Mouse (Mus musculus) heart, embryonic 14.5 days (tissue): ENCODE measurements at regions not wholly inside any gene's neighbourhood (a gene's known extent, or its start where the extent isn't known, plus 50 kb on each side); places are given as distances from the start of the nearest gene placed in this dataset.

Experiments
- ATAC-seq: fragments of 200-750 bp; cut with Nextera tagmentation; 2 replicates; pipeline ENCODE4 v1.8.0; 2017; ENCODE audit warnings: low read depth, moderate TSS enrichment; ENCODE audit not compliant: insufficient number of reproducible peaks, insufficient read depth, low FRiP score
- H3K27ac ChIP-seq, 2 experiments: fragments of 200-500 bp in 1 of 2; fragments of 300-500 bp in 1 of 2; sonication (generic) in 1 of 2; replicated peaks in 1 of 2; 2 replicates each; pipeline ENCODE4 v1.5.1; 2012 to 2014; ENCODE audit warnings: low read depth in 2 of 2, low read length in 2 of 2, control low read depth in 1 of 2, mild to moderate bottlenecking in 1 of 2, mixed read lengths in 1 of 2; ENCODE audit not compliant: control insufficient read depth in 1 of 2, insufficient read depth in 1 of 2
- H3K27me3 ChIP-seq: fragments of 300-500 bp; sonication (generic); 2 replicates; pipeline ENCODE4 v1.6.1; 2014; ENCODE audit warnings: mild to moderate bottlenecking, low read length, control low read depth; ENCODE audit not compliant: control insufficient read depth, insufficient read depth
- H3K36me3 ChIP-seq: fragments of 300-500 bp; sonication (generic); 2 replicates; pipeline ENCODE4 v1.6.1; 2014; ENCODE audit warnings: mild to moderate bottlenecking, control low read depth, low read length, mixed read lengths; ENCODE audit not compliant: control insufficient read depth, insufficient read depth
- H3K4me1 ChIP-seq, 2 experiments: fragments of 200-500 bp in 1 of 2; fragments of 300-500 bp in 1 of 2; sonication (generic) in 1 of 2; 2 replicates each; pipeline ENCODE4 v1.6.1; 2012 to 2014; ENCODE audit warnings: low read length in 2 of 2, control low read depth in 1 of 2, mixed read lengths in 1 of 2; ENCODE audit not compliant: control insufficient read depth in 2 of 2, insufficient read depth in 2 of 2
- H3K4me2 ChIP-seq: fragments of 300-500 bp; sonication (generic); 2 replicates; pipeline ENCODE4 v1.6.1; 2014; ENCODE audit warnings: mild to moderate bottlenecking, low read length
- H3K4me3 ChIP-seq, 2 experiments: fragments of 200-500 bp in 1 of 2; fragments of 300-500 bp in 1 of 2; sonication (generic) in 1 of 2; 2 replicates each; pipeline ENCODE4 v1.5.1; 2012 to 2014; ENCODE audit warnings: low read length in 2 of 2, mild to moderate bottlenecking in 2 of 2, control low read depth in 1 of 2, low read depth in 1 of 2, moderate library complexity in 1 of 2; ENCODE audit not compliant: control insufficient read depth in 1 of 2, insufficient read depth in 1 of 2
- H3K9ac ChIP-seq: fragments of 300-500 bp; sonication (generic); 2 replicates; pipeline ENCODE4 v1.6.1; 2014; ENCODE audit warnings: mild to moderate bottlenecking, low read length
- H3K9me3 ChIP-seq: fragments of 300-500 bp; sonication (generic); 2 replicates; pipeline ENCODE4 v1.6.1; 2016; ENCODE audit warnings: low read length, control low read depth; ENCODE audit not compliant: control insufficient read depth
- WGBS: fragments of 180-500 bp; shearing (Covaris S2); extraction: QIAGEN DNeasy Blood & Tissue Kit; methylation state at CpG from one replicate; pipeline ENCODE4 v1.1.7; 2014; 5-methylcytosine and 5-hydroxymethylcytosine counted together

DNA sequence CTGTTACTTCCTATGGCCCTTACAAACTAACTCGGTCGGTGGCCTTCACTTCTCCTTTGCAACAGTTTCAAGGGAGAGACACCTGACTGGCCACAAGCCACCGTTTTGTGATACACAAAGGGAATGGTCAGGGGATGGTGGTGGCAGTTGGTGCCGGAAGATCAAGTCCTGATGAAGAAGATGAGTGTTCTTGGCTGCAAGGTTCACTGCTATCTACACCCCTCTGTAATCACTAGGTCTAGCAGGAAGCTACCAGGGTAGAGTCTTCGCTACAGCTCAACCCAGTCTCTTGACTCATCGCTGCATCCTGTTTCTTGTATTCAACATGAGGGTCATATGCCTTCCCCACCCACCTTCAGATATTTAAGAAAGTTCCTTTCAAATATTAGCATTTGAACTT lies 251.5 kb downstream of the Dhx15 start:
- no peak for ATAC-seq
- H3K27ac ChIP-seq = no peak overlapping the region
- no peaks in the 10 kb centered on the region for H3K36me3 ChIP-seq
- 91% methylated on average over 6 of the region's 6 CpGs for WGBS
- no peak overlapping the region for H3K9ac ChIP-seq
- H3K4me3 ChIP-seq = no peak overlapping the region
- no peaks in the 10 kb centered on the region for H3K27me3 ChIP-seq
- no peak overlapping the region for H3K4me2 ChIP-seq
- no peaks in the 10 kb centered on the region for H3K9me3 ChIP-seq
- peaks cover 3 to 6% of the 10 kb centered on the region in 2 experiments; a peak in 1 of 4 replicates for H3K4me1 ChIP-seq

- H3K27me3 ChIP-seq = no peaks in the 10 kb centered on the region
- no peak for ATAC-seq
- H3K4me3 ChIP-seq = no peak overlapping the region
- H3K4me1 ChIP-seq = peaks cover 3 to 6% of the 10 kb centered on the region in 2 experiments; a peak in 1 of 4 replicates
- no peak overlapping the region for H3K9ac ChIP-seq
- H3K4me2 ChIP-seq = no peak overlapping the region
- WGBS = 62% methylated on average over 6 of the region's 6 CpGs
- no peaks in the 10 kb centered on the region for H3K36me3 ChIP-seq
- no peaks in the 10 kb centered on the region for H3K9me3 ChIP-seq
- no peak overlapping the region for H3K27ac ChIP-seq
Observed at GRCm38 (mm10) chr5:51937320-51937719, 253.0 kb downstream of the Dhx15 start.

GRCm38 (mm10) chr5:51935391-51936354 lies 254.6 kb downstream of the Dhx15 start:
- ATAC-seq = no peak
- Histone ChIP-seq H3K9ac (no peak overlapping the region), H3K4me3 (no peak overlapping the region), H3K36me3 (no peaks in the 10 kb centered on the region), H3K27me3 (no peaks in the 10 kb centered on the region), H3K9me3 (no peaks in the 10 kb centered on the region), H3K4me2 (no peak overlapping the region), H3K27ac (no peak overlapping the region), H3K4me1 (no peaks in the 10 kb centered on the region)
- 80% methylated on average over 17 of the region's 17 CpGs for WGBS

GRCm38 (mm10) chr5:51934910-51935309 lies 255.4 kb downstream of the Dhx15 start:
- Histone ChIP-seq H3K4me3 (no peak overlapping the region), H3K9ac (no peak overlapping the region), H3K4me2 (no peak overlapping the region), H3K27me3 (no peaks in the 10 kb centered on the region), H3K4me1 (no peaks in the 10 kb centered on the region), H3K9me3 (no peaks in the 10 kb centered on the region), H3K27ac (no peak overlapping the region), H3K36me3 (no peaks in the 10 kb centered on the region)
- no peak for ATAC-seq
- 83% methylated on average over 4 of the region's 4 CpGs for WGBS

- Histone ChIP-seq H3K4me1 (no peaks in the 10 kb centered on the region), H3K27me3 (no peaks in the 10 kb centered on the region), H3K36me3 (no peaks in the 10 kb centered on the region), H3K9ac (no peak overlapping the region), H3K4me2 (no peak overlapping the region), H3K9me3 (no peaks in the 10 kb centered on the region), H3K27ac (no peak overlapping the region), H3K4me3 (no peak overlapping the region)
- WGBS = 81% methylated on average over 1 of the region's 1 CpGs
- ATAC-seq = no peak
Observed at GRCm38 (mm10) chr5:51933331-51933730, 257.0 kb downstream of the Dhx15 start.

DNA sequence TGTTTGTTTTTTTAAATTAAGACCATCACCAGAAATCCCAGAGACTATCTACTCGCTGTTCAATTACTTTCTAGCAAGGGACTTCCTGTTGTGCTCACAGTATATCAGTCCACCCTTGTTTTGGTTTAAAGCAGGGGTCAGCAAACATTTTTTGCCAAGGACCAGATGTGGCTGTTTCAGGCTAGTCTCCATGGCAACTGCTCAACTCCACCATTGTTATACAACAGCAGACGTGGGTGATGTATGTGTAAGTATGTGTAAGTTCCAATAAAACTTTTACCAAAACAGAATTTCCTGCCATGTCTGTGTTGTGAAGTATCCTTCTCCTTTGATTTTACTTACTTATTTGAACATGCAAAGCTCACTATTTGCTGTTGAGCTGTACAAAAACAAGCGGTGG lies 259.9 kb downstream of the Dhx15 start:
- no peaks in the 10 kb centered on the region for H3K27me3 ChIP-seq
- no peak for ATAC-seq
- no peak overlapping the region for H3K4me3 ChIP-seq
- H3K9me3 ChIP-seq = no peaks in the 10 kb centered on the region
- no peaks in the 10 kb centered on the region for H3K4me1 ChIP-seq
- H3K36me3 ChIP-seq = no peaks in the 10 kb centered on the region
- H3K9ac ChIP-seq = no peak overlapping the region
- 77% methylated on average over 3 of the region's 3 CpGs for WGBS
- H3K4me2 ChIP-seq = no peak overlapping the region
- H3K27ac ChIP-seq = no peak overlapping the region

DNA sequence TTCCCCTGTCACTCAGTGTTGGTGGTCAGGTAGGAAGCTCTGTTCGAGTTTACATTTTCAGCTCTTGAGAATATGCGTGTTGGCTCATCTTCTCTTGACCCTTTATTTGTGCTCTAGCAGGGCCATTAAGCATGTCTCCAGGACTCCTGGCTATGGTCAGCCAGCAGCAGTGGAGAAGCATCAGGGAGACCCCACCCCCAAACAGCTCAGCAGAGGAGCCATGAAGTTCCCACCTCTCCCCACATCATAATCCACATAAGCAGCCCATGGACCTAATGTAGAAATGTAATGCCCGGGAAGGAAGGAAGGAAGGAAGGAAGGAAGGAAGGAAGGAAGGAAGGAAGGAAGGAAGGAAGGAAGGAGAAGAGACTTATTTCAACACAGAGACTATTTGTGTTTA lies 261.5 kb downstream of the Dhx15 start:
- ATAC-seq = no peak
- no peak overlapping the region for H3K27ac ChIP-seq
- H3K4me2 ChIP-seq = no peak overlapping the region
- WGBS = 91% methylated on average over 3 of the region's 3 CpGs
- no peak overlapping the region for H3K4me3 ChIP-seq
- no peaks in the 10 kb centered on the region for H3K27me3 ChIP-seq
- H3K4me1 ChIP-seq = no peaks in the 10 kb centered on the region
- no peaks in the 10 kb centered on the region for H3K9me3 ChIP-seq
- no peaks in the 10 kb centered on the region for H3K36me3 ChIP-seq
- no peak overlapping the region for H3K9ac ChIP-seq
